Mouse (Mus musculus): ENCODE measurements around the gene Slc26a1. TPM values are rescaled to one million over a fixed set of nuclear protein-coding genes. Genes with fewer than 3 reads are reported as not detected.
A peak's percentile ranks its signal among the peaks of the same experiment; 100 is the strongest.

Slc26a1 gene
- polyA plus RNA-seq, 1 experiment: 2.2 TPM

- TF ChIP-seq CTCF (IDR thresholded peaks at IDR 0.05; ENCODE audit: control insufficient read depth, insufficient read depth, low read length) (no peak), POLR2A (IDR thresholded peaks at IDR 0.05; ENCODE audit: borderline replicate concordance, control insufficient read depth, low read depth, low read length) (no peak)
- WGBS: 97% methylated on average over 1 of the region's 1 CpGs
- Histone ChIP-seq H3K4me1 (ENCODE audit: control insufficient read depth, insufficient read depth, low read length) (peaks cover 6% of the 10 kb centered on the region), H3K4me3 (replicated peaks; ENCODE audit: control insufficient read depth, low read depth, low read length) (no peak overlapping the region), H3K27ac (ENCODE audit: control insufficient read depth, insufficient read depth, low read depth, low read length, poor library complexity) (no peak overlapping the region)
Measured at GRCm38 (mm10) chr5:108658611-108659010, 16.8 kb downstream of the Slc26a1 start.

GRCm38 (mm10) chr5:108657406-108657805, 18.0 kb downstream of the Slc26a1 start:
- no peak overlapping the region for H3K27ac ChIP-seq (ENCODE audit: control insufficient read depth, insufficient read depth, low read depth, low read length, poor library complexity)
- TF ChIP-seq POLR2A (IDR thresholded peaks at IDR 0.05; ENCODE audit: borderline replicate concordance, control insufficient read depth, low read depth, low read length) (no peak), CTCF (IDR thresholded peaks at IDR 0.05; ENCODE audit: control insufficient read depth, insufficient read depth, low read length) (no peak)

GRCm38 (mm10) chr5:108655891-108656650, 19.3 kb downstream of the Slc26a1 start:
- no peak for TF ChIP-seq CTCF (IDR thresholded peaks at IDR 0.05; ENCODE audit: control insufficient read depth, insufficient read depth, low read length)
- TF ChIP-seq POLR2A (IDR thresholded peaks at IDR 0.05; ENCODE audit: borderline replicate concordance, control insufficient read depth, low read depth, low read length): no peak
- WGBS: 88% methylated on average over 15 of the region's 15 CpGs
- Histone ChIP-seq H3K27ac (ENCODE audit: control insufficient read depth, insufficient read depth, low read depth, low read length, poor library complexity) (no peak overlapping the region), H3K4me1 (ENCODE audit: control insufficient read depth, insufficient read depth, low read length) (peaks cover 6% of the 10 kb centered on the region), H3K4me3 (replicated peaks; ENCODE audit: control insufficient read depth, low read depth, low read length) (no peak overlapping the region)

More at GRCm38 (mm10) chr5:108657406-108657805, 18.0 kb downstream of the Slc26a1 start:
- WGBS: 75% methylated on average over 5 of the region's 5 CpGs
- H3K4me3 ChIP-seq (replicated peaks; ENCODE audit: control insufficient read depth, low read depth, low read length): no peak overlapping the region
- peaks cover 6% of the 10 kb centered on the region for H3K4me1 ChIP-seq (ENCODE audit: control insufficient read depth, insufficient read depth, low read length)

GRCm38 (mm10) chr5:108655381-108655780, 20.0 kb downstream of the Slc26a1 start:
- Histone ChIP-seq H3K4me3 (replicated peaks; ENCODE audit: control insufficient read depth, low read depth, low read length) (no peak overlapping the region), H3K4me1 (ENCODE audit: control insufficient read depth, insufficient read depth, low read length) (peaks cover 6% of the 10 kb centered on the region), H3K27ac (ENCODE audit: control insufficient read depth, insufficient read depth, low read depth, low read length, poor library complexity) (no peak overlapping the region)
- WGBS: 88% methylated on average over 9 of the region's 9 CpGs
- TF ChIP-seq POLR2A (IDR thresholded peaks at IDR 0.05; ENCODE audit: borderline replicate concordance, control insufficient read depth, low read depth, low read length): no peak
- no peak for TF ChIP-seq CTCF (IDR thresholded peaks at IDR 0.05; ENCODE audit: control insufficient read depth, insufficient read depth, low read length)

- TF ChIP-seq CTCF (IDR thresholded peaks at IDR 0.05; ENCODE audit: control insufficient read depth, insufficient read depth, low read length) (no peak), POLR2A (IDR thresholded peaks at IDR 0.05; ENCODE audit: borderline replicate concordance, control insufficient read depth, low read depth, low read length) (no peak)
- WGBS: 92% methylated on average over 10 of the region's 10 CpGs
- Histone ChIP-seq H3K4me3 (replicated peaks; ENCODE audit: control insufficient read depth, low read depth, low read length) (no peak overlapping the region), H3K4me1 (ENCODE audit: control insufficient read depth, insufficient read depth, low read length) (peaks cover 2% of the 10 kb centered on the region; the same call in 1 of the 2 replicates), H3K27ac (ENCODE audit: control insufficient read depth, insufficient read depth, low read depth, low read length, poor library complexity) (no peak overlapping the region)
Measured at GRCm38 (mm10) chr5:108654444-108654990, 20.9 kb downstream of the Slc26a1 start.

- Histone ChIP-seq H3K27ac (ENCODE audit: control insufficient read depth, insufficient read depth, low read depth, low read length, poor library complexity) (no peak overlapping the region), H3K4me3 (replicated peaks; ENCODE audit: control insufficient read depth, low read depth, low read length) (no peak overlapping the region), H3K4me1 (ENCODE audit: control insufficient read depth, insufficient read depth, low read length) (no peaks in the 10 kb centered on the region)
- TF ChIP-seq POLR2A (IDR thresholded peaks at IDR 0.05; ENCODE audit: borderline replicate concordance, control insufficient read depth, low read depth, low read length) (no peak), CTCF (IDR thresholded peaks at IDR 0.05; ENCODE audit: control insufficient read depth, insufficient read depth, low read length) (no peak)
- WGBS: 88% methylated on average over 6 of the region's 6 CpGs
Measured at GRCm38 (mm10) chr5:108653341-108653740, 22.0 kb downstream of the Slc26a1 start.

GRCm38 (mm10) chr5:108651823-108652222, 23.5 kb downstream of the Slc26a1 start:
- WGBS: 64% methylated on average over 1 of the region's 1 CpGs

GRCm38 (mm10) chr5:108651136-108651720, 24.1 kb downstream of the Slc26a1 start:
- H3K27ac ChIP-seq (ENCODE audit: control insufficient read depth, insufficient read depth, low read depth, low read length, poor library complexity): no peak overlapping the region
- no peak overlapping the region for H3K4me3 ChIP-seq (replicated peaks; ENCODE audit: control insufficient read depth, low read depth, low read length)
- TF ChIP-seq CTCF (IDR thresholded peaks at IDR 0.05; ENCODE audit: control insufficient read depth, insufficient read depth, low read length) (no peak), POLR2A (IDR thresholded peaks at IDR 0.05; ENCODE audit: borderline replicate concordance, control insufficient read depth, low read depth, low read length) (no peak)
- WGBS: 78% methylated on average over 5 of the region's 5 CpGs
- H3K4me1 ChIP-seq (ENCODE audit: control insufficient read depth, insufficient read depth, low read length): no peaks in the 10 kb centered on the region

More at GRCm38 (mm10) chr5:108651823-108652222, 23.5 kb downstream of the Slc26a1 start:
- Histone ChIP-seq H3K4me3 (replicated peaks; ENCODE audit: control insufficient read depth, low read depth, low read length) (no peak overlapping the region), H3K4me1 (ENCODE audit: control insufficient read depth, insufficient read depth, low read length) (no peaks in the 10 kb centered on the region), H3K27ac (ENCODE audit: control insufficient read depth, insufficient read depth, low read depth, low read length, poor library complexity) (no peak overlapping the region)
- TF ChIP-seq POLR2A (IDR thresholded peaks at IDR 0.05; ENCODE audit: borderline replicate concordance, control insufficient read depth, low read depth, low read length) (no peak), CTCF (IDR thresholded peaks at IDR 0.05; ENCODE audit: control insufficient read depth, insufficient read depth, low read length) (peak; percentile 54; the same call in 1 of the 2 replicates)
